Mouse (Mus musculus): ENCODE results near the gene Slc27a1. TPM values are rescaled to one million over a fixed set of nuclear protein-coding genes. Genes with fewer than 3 reads are reported as not detected.

The Slc27a1 gene
- polyA plus RNA-seq, 1 experiment from 2014 or later = 50.5 TPM

- Histone ChIP-seq H3K4me1 (replicated peaks; ENCODE audit: insufficient read depth, low read length) (peaks cover 22% of the 10 kb centered on the region; the same call in 1 of the 2 replicates), H3K36me3 (ENCODE audit: insufficient read depth, low read length) (no peaks in the 10 kb centered on the region), H3K9me3 (replicated peaks; ENCODE audit: low read length) (no peaks in the 10 kb centered on the region), H3K4me3 (replicated peaks; ENCODE audit: low read depth, low read length) (no peak overlapping the region), H3K27ac (no peak overlapping the region), H3K4me2 (ENCODE audit: low read length) (no peak overlapping the region), H3K9ac (ENCODE audit: low read depth, low read length) (0 out of 2 replicates have a peak overlapping the region, but pooled peaks have one; percentile 23), H3K27me3 (ENCODE audit: insufficient read depth, low read length) (no peaks in the 10 kb centered on the region)
- DNase-seq (ENCODE audit: low spot score) = peak; percentile 90
- 7% methylated on average over 27 of the region's 27 CpGs for WGBS
- peak; percentile 100 for TF ChIP-seq CTCF (IDR thresholded peaks at IDR 0.05; ENCODE audit: low read depth)
- peak; percentile 22; the same call in 1 of the 2 replicates for ATAC-seq (replicated peaks; ENCODE audit: low FRiP score, low read depth)
Measured at GRCm38 (mm10) chr8:71595862-71596261, 27.2 kb downstream of the Slc27a1 start.

GRCm38 (mm10) chr8:71596384-71596783 is 27.7 kb downstream of the Slc27a1 start:
- DNase-seq (ENCODE audit: low spot score) = no peak
- TF ChIP-seq CTCF (IDR thresholded peaks at IDR 0.05; ENCODE audit: low read depth) = no peak
- no peaks in the 10 kb centered on the region for H3K27me3 ChIP-seq (ENCODE audit: insufficient read depth, low read length)
- no peak overlapping the region for H3K27ac ChIP-seq
- H3K36me3 ChIP-seq (ENCODE audit: insufficient read depth, low read length) = no peaks in the 10 kb centered on the region
- H3K9me3 ChIP-seq (replicated peaks; ENCODE audit: low read length) = no peaks in the 10 kb centered on the region
- WGBS = 55% methylated on average over 6 of the region's 6 CpGs
- no peak overlapping the region for H3K4me2 ChIP-seq (ENCODE audit: low read length)
- H3K4me1 ChIP-seq (replicated peaks; ENCODE audit: insufficient read depth, low read length) = peaks cover 22% of the 10 kb centered on the region; the same call in 1 of the 2 replicates
- ATAC-seq (replicated peaks; ENCODE audit: low FRiP score, low read depth) = no peak
- H3K4me3 ChIP-seq (replicated peaks; ENCODE audit: low read depth, low read length) = no peak overlapping the region
- H3K9ac ChIP-seq (ENCODE audit: low read depth, low read length) = 0 out of 2 replicates have a peak overlapping the region, but pooled peaks have one; percentile 23

- H3K4me2 ChIP-seq (ENCODE audit: low read length) = no peak overlapping the region
- H3K4me3 ChIP-seq (replicated peaks; ENCODE audit: low read depth, low read length) = no peak overlapping the region
- ATAC-seq (replicated peaks; ENCODE audit: low FRiP score, low read depth) (no peak), DNase-seq (ENCODE audit: low spot score) (no peak)
- no peaks in the 10 kb centered on the region for H3K36me3 ChIP-seq (ENCODE audit: insufficient read depth, low read length)
- H3K4me1 ChIP-seq (replicated peaks; ENCODE audit: insufficient read depth, low read length) = peaks cover 22% of the 10 kb centered on the region; the same call in 1 of the 2 replicates
- H3K9ac ChIP-seq (ENCODE audit: low read depth, low read length) = no peak overlapping the region
- WGBS = 78% methylated on average over 4 of the region's 4 CpGs
- no peak for TF ChIP-seq CTCF (IDR thresholded peaks at IDR 0.05; ENCODE audit: low read depth)
- H3K27me3 ChIP-seq (ENCODE audit: insufficient read depth, low read length) = 0 out of 2 replicates have a peak, but pooled peaks cover 1% of the 10 kb centered on the region
- H3K9me3 ChIP-seq (replicated peaks; ENCODE audit: low read length) = no peaks in the 10 kb centered on the region
- no peak overlapping the region for H3K27ac ChIP-seq
Measured at GRCm38 (mm10) chr8:71596798-71597197, 28.1 kb downstream of the Slc27a1 start.

- Histone ChIP-seq H3K9me3 (replicated peaks; ENCODE audit: low read length) (no peaks in the 10 kb centered on the region), H3K4me2 (ENCODE audit: low read length) (no peak within 1 kb of the TSS), H3K27ac (no peak within 1 kb of the TSS), H3K9ac (ENCODE audit: low read depth, low read length) (no peak within 1 kb of the TSS), H3K4me3 (replicated peaks; ENCODE audit: low read depth, low read length) (no peak within 1 kb of the TSS), H3K27me3 (ENCODE audit: insufficient read depth, low read length) (peaks cover 4% of the 10 kb centered on the region; the same call in 1 of the 2 replicates), H3K4me1 (replicated peaks; ENCODE audit: insufficient read depth, low read length) (peaks cover 28% of the 10 kb centered on the region), H3K36me3 (ENCODE audit: insufficient read depth, low read length) (no peaks in the 10 kb centered on the region)
- ATAC-seq (replicated peaks; ENCODE audit: low FRiP score, low read depth) (no peak), DNase-seq (ENCODE audit: low spot score) (no peak)
- 74% methylated on average over 3 of the region's 3 CpGs for WGBS
- no peak for TF ChIP-seq CTCF (IDR thresholded peaks at IDR 0.05; ENCODE audit: low read depth)
Measured at GRCm38 (mm10) chr8:71597451-71597850, 28.8 kb downstream of the Slc27a1 start, which contains the start of gene Fam129c. Gene Fam129c (plus strand): TSS chr8:71597648.

GRCm38 (mm10) chr8:71598375-71598774 is 29.7 kb downstream of the Slc27a1 start:
- Histone ChIP-seq H3K4me2 (ENCODE audit: low read length) (no peak overlapping the region), H3K4me1 (replicated peaks; ENCODE audit: insufficient read depth, low read length) (peaks cover 28% of the 10 kb centered on the region), H3K9ac (ENCODE audit: low read depth, low read length) (no peak overlapping the region), H3K9me3 (replicated peaks; ENCODE audit: low read length) (no peaks in the 10 kb centered on the region), H3K27ac (no peak overlapping the region), H3K36me3 (ENCODE audit: insufficient read depth, low read length) (no peaks in the 10 kb centered on the region), H3K27me3 (ENCODE audit: insufficient read depth, low read length) (peaks cover 8% of the 10 kb centered on the region; the same call in 1 of the 2 replicates), H3K4me3 (replicated peaks; ENCODE audit: low read depth, low read length) (no peak overlapping the region)
- ATAC-seq (replicated peaks; ENCODE audit: low FRiP score, low read depth) = no peak
- no peak for TF ChIP-seq CTCF (IDR thresholded peaks at IDR 0.05; ENCODE audit: low read depth)
- DNase-seq (ENCODE audit: low spot score) = no peak

GRCm38 (mm10) chr8:71598841-71599240 is 30.2 kb downstream of the Slc27a1 start:
- Histone ChIP-seq H3K4me2 (ENCODE audit: low read length) (no peak overlapping the region), H3K36me3 (ENCODE audit: insufficient read depth, low read length) (no peaks in the 10 kb centered on the region), H3K9ac (ENCODE audit: low read depth, low read length) (no peak overlapping the region), H3K27ac (no peak overlapping the region), H3K9me3 (replicated peaks; ENCODE audit: low read length) (no peaks in the 10 kb centered on the region), H3K4me3 (replicated peaks; ENCODE audit: low read depth, low read length) (no peak overlapping the region), H3K27me3 (ENCODE audit: insufficient read depth, low read length) (peaks cover 8% of the 10 kb centered on the region; the same call in 1 of the 2 replicates), H3K4me1 (replicated peaks; ENCODE audit: insufficient read depth, low read length) (peaks cover 25% of the 10 kb centered on the region)
- WGBS = 90% methylated on average over 5 of the region's 5 CpGs
- no peak for ATAC-seq (replicated peaks; ENCODE audit: low FRiP score, low read depth)
- no peak for TF ChIP-seq CTCF (IDR thresholded peaks at IDR 0.05; ENCODE audit: low read depth)
- no peak for DNase-seq (ENCODE audit: low spot score)
